Mouse (Mus musculus) embryonic facial prominence, embryonic 13.5 days (tissue): ENCODE measurements around the gene Arhgap10. TPM values are rescaled to one million over a fixed set of nuclear protein-coding genes. Genes with fewer than 3 reads are reported as not detected.

Source experiments
- ATAC-seq: fragments of 200-750 bp; cut with Nextera tagmentation; 2 replicates; pipeline ENCODE4 v1.8.0; 2017; ENCODE audit warnings: low read depth; ENCODE audit not compliant: insufficient number of reproducible peaks, insufficient read depth, low FRiP score, low TSS enrichment
- H3K27ac ChIP-seq: fragments of 300-500 bp; sonication (generic); 2 replicates; pipeline ENCODE4 v1.5.1; 2015; ENCODE audit warnings: moderate library complexity, mild to moderate bottlenecking, inconsistent platforms
- H3K27me3 ChIP-seq: fragments of 300-500 bp; sonication (generic); 2 replicates; pipeline ENCODE4 v1.6.1; 2015; ENCODE audit warnings: mild to moderate bottlenecking, inconsistent platforms
- H3K36me3 ChIP-seq: fragments of 300-500 bp; sonication (generic); 2 replicates; pipeline ENCODE4 v1.6.1; 2015; ENCODE audit warnings: mild to moderate bottlenecking, inconsistent platforms
- H3K4me1 ChIP-seq: fragments of 300-500 bp; sonication (generic); 2 replicates; pipeline ENCODE4 v1.6.1; 2015; ENCODE audit warnings: inconsistent platforms
- H3K4me2 ChIP-seq: fragments of 300-500 bp; sonication (generic); 2 replicates; pipeline ENCODE4 v1.6.1; 2015; ENCODE audit warnings: moderate library complexity, mild to moderate bottlenecking, inconsistent platforms
- H3K4me3 ChIP-seq: fragments of 300-500 bp; sonication (generic); 2 replicates; pipeline ENCODE4 v1.5.1; 2015; ENCODE audit warnings: mild to moderate bottlenecking, inconsistent platforms
- H3K9ac ChIP-seq: fragments of 300-500 bp; sonication (generic); 2 replicates; pipeline ENCODE4 v1.6.1; 2015; ENCODE audit warnings: mild to moderate bottlenecking, inconsistent platforms
- H3K9me3 ChIP-seq: fragments of 300-500 bp; sonication (generic); 2 replicates; pipeline ENCODE4 v1.6.1; 2016; ENCODE audit warnings: inconsistent platforms
- WGBS: fragments of 180-500 bp; shearing (Covaris S2); methylation state at CpG from one replicate; pipeline ENCODE4 v1.1.7; 2015; ENCODE audit warnings: mixed read lengths; 5-methylcytosine and 5-hydroxymethylcytosine counted together
- polyA plus RNA-seq: library from polyadenylated mRNA; unstranded; fragments of >200 nt; fragmentation: Nextera tagmentation; extraction: Ambion mirVana; gene quantifications from 2 replicates; pipeline ENCODE4 v1.2.1, GENCODE M21; 2015

Gene Arhgap10
- polyA plus RNA-seq, 1 experiment from 2014 or later, result 31.5 TPM

- Histone ChIP-seq H3K9ac (no peak overlapping the region), H3K4me1 (peaks cover 17% of the 10 kb centered on the region), H3K4me2 (no peak overlapping the region), H3K27ac (no peak overlapping the region), H3K4me3 (no peak overlapping the region), H3K36me3 (peaks cover 2% of the 10 kb centered on the region; the same call in 1 of the 2 replicates), H3K9me3 (peaks cover 5% of the 10 kb centered on the region; the same call in 1 of the 2 replicates), H3K27me3 (no peaks in the 10 kb centered on the region)
- 92% methylated on average over 6 of the region's 6 CpGs for WGBS
- no peak for ATAC-seq
These were observed 61.5 kb downstream of the Arhgap10 start for GRCm38 (mm10) chr8:77456263-77456662.

DNA sequence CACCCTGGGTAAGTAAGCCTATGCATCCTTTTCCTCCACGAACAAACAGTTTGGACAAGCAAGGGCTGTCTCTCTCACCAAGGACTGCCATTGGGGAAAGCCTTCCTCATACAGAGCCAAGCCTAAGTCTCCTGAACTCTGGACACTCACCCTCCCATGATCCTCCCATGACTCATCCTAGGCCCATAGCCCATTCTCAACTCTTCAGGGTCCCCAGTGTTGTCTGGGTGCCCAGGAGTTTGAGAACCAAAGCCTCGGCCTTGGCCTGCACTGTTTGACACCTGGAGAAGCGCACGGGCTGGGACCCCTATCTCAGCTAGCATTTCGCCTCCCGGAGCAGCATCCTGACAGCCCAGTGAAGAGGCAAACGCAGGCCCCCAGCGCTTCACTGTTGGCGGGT is 63.9 kb downstream of the Arhgap10 start:
- Histone ChIP-seq H3K4me3 (no peak overlapping the region), H3K27me3 (no peaks in the 10 kb centered on the region), H3K4me2 (no peak overlapping the region), H3K36me3 (peaks cover 23% of the 10 kb centered on the region), H3K4me1 (peaks cover 7% of the 10 kb centered on the region; the same call in 1 of the 2 replicates), H3K9me3 (peaks cover 27% of the 10 kb centered on the region), H3K9ac (no peak overlapping the region), H3K27ac (no peak overlapping the region)
- no peak for ATAC-seq
- WGBS, result 89% methylated on average over 9 of the region's 9 CpGs

GRCm38 (mm10) chr8:77451466-77452382 is 66.0 kb downstream of the Arhgap10 start:
- Histone ChIP-seq H3K36me3 (peaks cover 39% of the 10 kb centered on the region), H3K9me3 (peaks cover 46% of the 10 kb centered on the region), H3K9ac (no peak overlapping the region), H3K27me3 (no peaks in the 10 kb centered on the region), H3K4me1 (no peaks in the 10 kb centered on the region), H3K4me3 (no peak overlapping the region), H3K27ac (no peak overlapping the region), H3K4me2 (no peak overlapping the region)
- no peak for ATAC-seq
- WGBS, result 91% methylated on average over 21 of the region's 21 CpGs

DNA sequence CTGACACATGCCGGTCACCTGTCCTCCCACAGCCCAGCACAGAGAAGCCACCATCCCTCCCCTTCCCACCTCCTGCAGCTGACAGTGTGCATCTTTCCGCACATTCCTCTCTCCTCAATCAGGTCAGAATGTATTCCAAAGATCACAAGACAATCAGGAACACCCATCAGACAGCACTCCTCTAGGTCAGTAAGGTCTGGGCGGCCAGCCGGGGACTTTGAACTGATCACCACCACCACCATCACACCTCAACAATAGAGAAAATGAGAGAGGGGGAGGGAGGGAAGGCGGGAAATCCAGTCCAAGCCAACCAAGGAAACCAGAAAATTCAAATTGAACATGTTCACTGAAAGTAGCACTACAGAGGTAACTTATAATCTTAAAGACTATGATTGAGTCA is 66.7 kb downstream of the Arhgap10 start:
- Histone ChIP-seq H3K27ac (no peak overlapping the region), H3K4me3 (no peak overlapping the region), H3K27me3 (no peaks in the 10 kb centered on the region), H3K9me3 (peaks cover 52% of the 10 kb centered on the region), H3K9ac (no peak overlapping the region), H3K36me3 (peaks cover 44% of the 10 kb centered on the region), H3K4me2 (no peak overlapping the region), H3K4me1 (no peaks in the 10 kb centered on the region)
- WGBS, result 93% methylated on average over 5 of the region's 5 CpGs
- 0 out of 2 replicates have a peak, but pooled peaks have one; percentile 32 for ATAC-seq

- ATAC-seq, result no peak
- Histone ChIP-seq H3K4me1 (no peaks in the 10 kb centered on the region), H3K9me3 (peaks cover 48% of the 10 kb centered on the region), H3K4me3 (no peak overlapping the region), H3K27me3 (no peaks in the 10 kb centered on the region), H3K4me2 (no peak overlapping the region), H3K27ac (no peak overlapping the region), H3K9ac (no peak overlapping the region), H3K36me3 (peaks cover 50% of the 10 kb centered on the region)
- 88% methylated on average over 12 of the region's 12 CpGs for WGBS
These were observed 71.5 kb downstream of the Arhgap10 start for GRCm38 (mm10) chr8:77446294-77446693.

GRCm38 (mm10) chr8:77445642-77446041 is 72.1 kb downstream of the Arhgap10 start:
- WGBS, result 87% methylated on average over 3 of the region's 3 CpGs
- H3K4me3 ChIP-seq, result no peak overlapping the region
- no peak for ATAC-seq
- H3K36me3 ChIP-seq, result peaks cover 44% of the 10 kb centered on the region
- H3K27me3 ChIP-seq, result no peaks in the 10 kb centered on the region
- H3K9me3 ChIP-seq, result peaks cover 42% of the 10 kb centered on the region
- H3K4me1 ChIP-seq, result no peaks in the 10 kb centered on the region
- no peak overlapping the region for H3K4me2 ChIP-seq
- H3K9ac ChIP-seq, result no peak overlapping the region
- no peak overlapping the region for H3K27ac ChIP-seq

DNA sequence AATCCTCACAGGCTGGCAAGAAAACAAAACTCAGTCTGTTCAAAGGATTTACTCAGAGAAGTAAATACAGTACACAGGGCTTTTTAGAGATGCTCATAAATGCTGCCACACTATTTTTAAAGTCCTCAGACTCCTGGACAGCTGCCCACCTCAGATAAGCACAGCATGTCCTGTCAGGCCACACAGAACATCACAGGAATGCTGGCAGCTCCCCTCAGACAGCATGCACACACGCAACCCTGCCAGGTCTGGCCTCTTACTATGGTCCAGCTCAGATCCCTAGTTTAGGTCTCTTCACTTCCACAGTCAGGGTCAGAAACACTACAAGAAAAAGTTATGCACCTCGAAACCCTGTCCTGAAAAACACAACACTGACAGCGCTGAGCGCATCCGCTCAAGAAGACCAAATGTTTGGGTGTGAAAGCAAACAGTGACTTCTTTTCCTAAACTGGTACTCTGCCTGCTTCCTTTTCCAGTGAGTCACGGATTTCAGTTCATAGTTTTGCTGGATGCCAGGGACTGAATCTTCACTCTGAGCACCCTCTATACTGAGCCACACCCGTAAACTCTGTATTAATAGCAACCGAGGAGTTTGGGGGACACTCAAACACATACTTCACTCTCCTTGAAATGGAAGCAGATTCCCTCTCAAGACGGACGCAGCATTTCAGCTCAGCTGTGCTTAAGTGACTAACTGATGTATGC is 73.4 kb downstream of the Arhgap10 start:
- H3K27me3 ChIP-seq, result no peaks in the 10 kb centered on the region
- 82% methylated on average over 10 of the region's 10 CpGs for WGBS

GRCm38 (mm10) chr8:77442452-77442851 is 75.3 kb downstream of the Arhgap10 start:
- no peak overlapping the region for H3K9ac ChIP-seq
- no peaks in the 10 kb centered on the region for H3K27me3 ChIP-seq
- H3K27ac ChIP-seq, result no peak overlapping the region
- WGBS, result 74% methylated on average over 7 of the region's 7 CpGs
- no peak overlapping the region for H3K4me3 ChIP-seq
- H3K36me3 ChIP-seq, result peaks cover 18% of the 10 kb centered on the region
- 0 out of 2 replicates have a peak, but pooled peaks cover 2% of the 10 kb centered on the region for H3K4me1 ChIP-seq
- peaks cover 15% of the 10 kb centered on the region for H3K9me3 ChIP-seq
- H3K4me2 ChIP-seq, result no peak overlapping the region
- no peak for ATAC-seq

More for the DNA sequence above, 73.4 kb downstream of the Arhgap10 start:
- peaks cover 29% of the 10 kb centered on the region for H3K9me3 ChIP-seq
- H3K4me1 ChIP-seq, result no peaks in the 10 kb centered on the region
- H3K9ac ChIP-seq, result no peak overlapping the region
- no peak overlapping the region for H3K4me3 ChIP-seq
- no peak overlapping the region for H3K4me2 ChIP-seq
- ATAC-seq, result no peak
- peaks cover 31% of the 10 kb centered on the region for H3K36me3 ChIP-seq
- no peak overlapping the region for H3K27ac ChIP-seq

DNA sequence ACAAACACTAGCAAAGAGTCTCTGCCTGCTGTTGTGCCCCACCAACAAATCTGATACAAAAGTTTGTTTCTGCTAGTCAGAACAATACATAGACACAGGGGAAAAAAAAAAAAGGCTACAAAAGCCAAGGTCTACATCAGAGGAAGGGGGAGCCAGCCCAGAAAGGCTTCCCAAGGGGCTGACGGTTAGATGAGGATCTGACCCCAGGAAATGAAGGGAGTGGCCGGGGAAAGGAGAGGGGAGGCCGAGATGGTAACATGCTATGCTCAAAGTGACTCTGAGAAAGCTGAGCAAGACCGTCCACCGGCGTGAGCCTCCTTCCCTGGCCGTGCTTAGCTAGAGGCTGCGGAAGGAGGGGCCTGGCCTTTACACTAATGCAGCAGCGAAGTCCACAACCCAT is 76.8 kb downstream of the Arhgap10 start:
- no peaks in the 10 kb centered on the region for H3K27me3 ChIP-seq
- no peaks in the 10 kb centered on the region for H3K9me3 ChIP-seq
- H3K4me1 ChIP-seq, result peaks cover 16% of the 10 kb centered on the region
- no peak overlapping the region for H3K9ac ChIP-seq
- 75% methylated on average over 9 of the region's 9 CpGs for WGBS
- ATAC-seq, result no peak
- H3K36me3 ChIP-seq, result peaks cover 7% of the 10 kb centered on the region; the same call in 1 of the 2 replicates
- H3K27ac ChIP-seq, result no peak overlapping the region
- no peak overlapping the region for H3K4me2 ChIP-seq
- no peak overlapping the region for H3K4me3 ChIP-seq

- Histone ChIP-seq H3K4me1 (peaks cover 18% of the 10 kb centered on the region), H3K9me3 (no peaks in the 10 kb centered on the region), H3K36me3 (0 out of 2 replicates have a peak, but pooled peaks cover 7% of the 10 kb centered on the region), H3K9ac (no peak overlapping the region), H3K4me2 (no peak overlapping the region), H3K27ac (no peak overlapping the region), H3K27me3 (no peaks in the 10 kb centered on the region), H3K4me3 (no peak overlapping the region)
- 87% methylated on average over 6 of the region's 6 CpGs for WGBS
- no peak for ATAC-seq
These were observed 77.4 kb downstream of the Arhgap10 start for GRCm38 (mm10) chr8:77440324-77440880.

GRCm38 (mm10) chr8:77439670-77440069 is 78.1 kb downstream of the Arhgap10 start:
- no peaks in the 10 kb centered on the region for H3K27me3 ChIP-seq
- no peak overlapping the region for H3K27ac ChIP-seq
- H3K9ac ChIP-seq, result no peak overlapping the region
- 0 out of 2 replicates have a peak, but pooled peaks cover 7% of the 10 kb centered on the region for H3K36me3 ChIP-seq
- no peak overlapping the region for H3K4me2 ChIP-seq
- 92% methylated on average over 2 of the region's 2 CpGs for WGBS
- H3K4me3 ChIP-seq, result no peak overlapping the region
- H3K9me3 ChIP-seq, result no peaks in the 10 kb centered on the region
- H3K4me1 ChIP-seq, result peaks cover 18% of the 10 kb centered on the region
- ATAC-seq, result no peak
